Mouse (Mus musculus): ENCODE results near the gene Samd1.
"Not testable (repeated sequence)": the region's sequence is repeated elsewhere in the genome, so short reads cannot be mapped to it uniquely, and the experiment has no call there.

Gene Samd1

DNA sequence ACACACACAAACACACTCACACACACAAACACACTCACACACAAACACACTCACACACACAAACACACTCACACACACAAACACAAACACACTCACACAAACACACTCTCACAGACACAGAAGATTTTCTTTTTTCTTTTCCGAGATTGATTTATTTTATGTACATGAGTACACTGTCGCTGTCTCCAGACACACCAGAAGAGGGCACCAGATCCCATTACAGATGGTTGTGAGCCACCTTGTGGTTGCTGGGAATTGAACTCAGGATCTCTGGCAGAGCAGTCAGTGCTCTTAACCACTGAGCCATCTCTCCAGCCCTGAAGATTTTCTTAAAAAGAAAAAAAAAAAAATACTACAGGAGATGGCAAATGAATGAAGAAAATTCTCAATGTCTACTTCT is 14.2 kb upstream of the Samd1 start:
- not testable (repeated sequence) for DNase-seq (ENCODE audit: low spot score in 2 of 2)

DNA sequence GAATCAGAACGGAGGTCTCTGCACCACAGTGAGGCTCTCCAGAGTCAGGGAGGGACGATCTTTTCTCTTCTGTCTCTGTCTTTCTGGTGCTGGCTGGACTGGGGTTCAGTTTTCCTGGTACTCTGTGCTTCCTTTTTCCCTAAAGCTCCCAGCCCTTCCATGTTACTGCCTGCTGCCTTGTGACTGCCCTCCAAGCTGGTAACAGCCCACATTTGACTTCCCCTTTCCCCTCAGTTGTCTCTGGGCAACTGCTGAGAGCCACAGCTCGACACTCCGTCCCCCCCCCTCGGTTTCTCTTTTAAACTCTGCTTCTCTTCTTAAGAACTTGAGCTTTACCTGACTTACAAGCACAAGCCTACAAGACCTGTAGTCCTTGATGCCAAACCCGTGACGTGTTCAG is 8.2 kb upstream of the Samd1 start:
- DNase-seq (ENCODE audit: low spot score in 2 of 2) = no peak

DNA sequence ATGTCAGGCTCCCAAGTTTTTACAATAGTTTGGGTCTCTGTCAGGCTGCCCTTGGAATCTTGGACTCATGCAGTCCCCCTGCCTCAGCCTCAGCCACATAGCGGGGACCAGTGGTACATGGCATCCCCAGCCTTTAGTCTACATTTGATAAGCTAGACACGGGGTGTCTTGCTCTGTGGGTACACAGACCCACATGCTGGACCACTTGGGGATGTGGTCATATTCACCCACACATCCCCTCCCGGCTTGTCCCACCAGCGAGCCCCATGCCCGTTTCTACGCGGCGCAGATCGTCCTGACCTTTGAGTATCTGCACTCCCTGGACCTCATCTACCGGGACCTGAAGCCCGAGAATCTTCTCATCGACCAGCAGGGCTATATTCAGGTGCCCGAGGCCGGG is 7.3 kb upstream of the Samd1 start:
- no peak for DNase-seq (ENCODE audit: low spot score in 2 of 2)

DNA sequence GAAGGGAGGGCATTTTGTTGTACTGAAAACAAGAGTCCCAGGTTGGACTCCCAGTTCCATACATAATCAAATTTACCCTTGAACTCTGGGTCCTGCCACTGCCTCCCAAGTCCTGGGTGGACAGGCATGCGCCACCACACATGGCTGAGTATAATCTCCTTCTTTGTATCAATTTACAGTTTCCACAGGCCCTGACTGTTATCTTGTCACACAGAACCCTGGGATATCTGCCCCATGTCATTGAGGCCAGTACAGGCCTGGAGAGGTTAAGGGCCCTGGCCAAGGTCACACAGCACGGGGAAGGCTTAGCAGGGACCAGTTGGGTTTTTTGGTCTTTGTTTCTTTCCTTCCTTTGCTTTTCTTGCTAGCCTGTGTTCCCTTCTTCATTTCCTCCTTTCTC is 5.0 kb upstream of the Samd1 start:
- no peak for DNase-seq (ENCODE audit: low spot score in 2 of 2)

DNA sequence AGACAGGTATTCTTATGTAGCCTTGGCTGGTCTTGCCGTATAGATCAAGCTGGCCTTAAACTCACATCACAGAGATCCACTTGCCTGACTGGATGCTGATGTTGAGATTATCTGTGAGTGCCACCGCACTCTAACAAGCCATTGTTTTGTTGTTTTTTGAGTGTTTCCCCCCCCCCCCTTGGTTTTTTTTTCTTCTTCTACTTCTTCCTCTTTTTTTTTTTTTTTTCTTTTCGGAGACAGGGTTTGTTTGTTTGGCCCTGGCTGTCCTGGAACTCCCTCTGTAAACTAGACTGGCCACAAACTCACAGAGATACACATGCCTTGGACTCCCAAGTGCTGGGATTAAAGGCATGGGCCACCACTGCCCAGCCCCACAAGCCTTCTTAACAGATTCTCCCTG is 3.4 kb upstream of the Samd1 start:
- DNase-seq (ENCODE audit: low spot score in 2 of 2) = no peak

DNA sequence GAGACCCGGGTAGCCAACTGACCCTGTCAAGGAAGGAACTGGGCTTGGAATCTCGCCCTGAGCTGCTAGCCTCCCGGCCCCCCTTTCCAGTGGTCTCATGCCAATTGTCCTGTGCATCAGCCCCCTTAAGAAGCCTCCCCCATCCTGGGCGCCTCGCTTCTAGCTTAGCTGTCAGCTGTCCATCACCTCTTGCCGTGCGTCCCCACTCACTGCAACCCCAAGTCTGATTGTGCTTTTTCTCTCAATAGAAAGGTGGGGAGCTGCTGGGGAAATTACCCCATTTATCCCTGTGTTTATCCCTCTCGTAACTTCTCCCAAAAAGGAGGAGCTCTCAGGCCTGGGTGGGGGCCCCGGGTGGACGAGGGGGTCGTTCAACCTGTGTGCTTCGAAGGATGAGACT is 1.5 kb upstream of the Samd1 start:
- peak; percentile 46 to 57 for DNase-seq (ENCODE audit: low spot score in 2 of 2)

DNA sequence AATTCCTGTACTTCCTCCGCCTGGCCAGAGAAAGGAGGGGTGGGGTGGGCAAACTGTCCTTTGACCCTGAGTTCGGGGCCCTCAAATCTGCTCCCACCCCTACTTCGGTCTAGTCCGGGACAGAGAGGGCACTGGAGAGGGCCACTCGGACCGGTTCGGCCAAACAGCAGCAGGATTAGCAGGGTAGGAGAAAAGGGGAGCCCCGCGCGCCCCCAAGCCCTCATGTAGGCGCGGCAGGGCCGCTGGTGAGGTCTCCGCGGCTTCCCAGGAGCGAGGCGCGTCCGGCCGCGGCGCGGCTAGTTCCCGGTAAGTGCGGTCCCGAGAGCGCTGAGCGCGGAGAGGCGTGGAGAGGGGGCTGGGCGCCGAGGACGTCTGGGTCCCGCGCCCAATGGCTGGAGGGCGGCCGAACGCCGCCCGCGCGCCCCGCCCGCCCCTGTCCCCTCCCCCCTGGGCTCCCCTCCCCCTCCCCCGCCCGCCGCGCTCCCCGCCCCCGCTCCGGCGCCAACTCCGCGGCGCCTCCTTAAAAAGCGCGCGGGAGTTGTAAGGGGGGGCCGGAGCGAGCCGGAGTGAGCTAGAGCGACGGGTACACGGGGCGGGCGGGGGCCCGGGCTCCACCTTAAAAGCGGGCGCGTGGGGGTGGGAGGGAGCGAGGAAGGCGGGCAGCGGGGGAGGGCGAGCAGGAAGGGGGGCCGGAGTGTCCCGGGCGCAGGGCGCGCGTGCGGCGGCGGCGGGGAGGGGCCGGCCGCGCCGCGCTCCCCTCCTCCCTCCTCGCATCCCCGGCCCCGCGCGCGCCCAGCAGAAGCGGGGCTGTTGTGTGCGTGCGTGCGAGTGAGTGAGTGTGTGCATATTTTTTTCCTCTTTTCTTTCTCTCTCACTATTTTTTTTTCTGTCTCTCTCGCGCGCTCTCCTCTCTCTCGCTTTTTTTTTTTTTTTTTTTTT is 636 bp upstream of the Samd1 start:
- DNase-seq (ENCODE audit: low spot score in 2 of 2) = peak; percentile 90 to 91

DNA sequence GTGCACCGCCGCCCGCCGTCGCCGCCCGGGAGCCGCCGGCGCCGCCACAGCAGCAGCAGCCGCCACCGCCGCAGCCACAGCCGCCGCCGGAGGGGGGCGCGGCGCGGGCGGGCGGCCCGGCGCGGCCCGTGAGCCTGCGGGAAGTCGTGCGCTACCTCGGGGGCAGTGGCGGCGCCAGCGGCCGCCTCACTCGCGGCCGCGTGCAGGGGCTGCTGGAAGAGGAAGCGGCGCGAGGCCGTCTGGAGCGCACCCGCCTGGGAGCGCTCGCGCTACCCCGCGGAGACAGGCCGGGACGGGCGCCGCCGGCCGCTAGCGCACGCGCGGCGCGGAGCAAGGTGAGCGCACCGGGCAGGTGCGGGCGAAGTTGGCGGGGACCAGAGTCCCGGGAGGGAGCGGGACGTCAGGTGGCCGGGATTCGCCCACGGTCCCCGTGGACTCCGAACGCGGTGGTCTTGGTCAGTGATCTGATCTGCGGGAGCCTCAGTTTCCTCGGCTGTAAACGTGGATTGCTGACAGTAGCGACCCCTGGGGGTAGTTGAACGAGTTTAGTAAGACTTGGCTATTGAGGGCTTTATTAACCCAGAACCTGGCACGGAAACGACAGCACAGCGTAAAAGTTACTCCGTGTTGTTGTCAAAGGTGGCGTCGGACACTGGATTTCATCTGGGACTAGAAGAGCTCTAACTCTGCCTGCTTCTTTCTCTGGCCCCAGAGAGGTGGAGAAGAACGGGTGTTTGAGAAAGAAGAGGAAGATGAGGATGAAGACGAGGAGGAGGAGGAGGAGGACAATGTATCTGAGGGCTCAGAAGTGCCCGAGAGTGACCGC is 972 bp downstream of the Samd1 start:
- peak; percentile 70 to 76 for DNase-seq (ENCODE audit: low spot score in 2 of 2)

DNA sequence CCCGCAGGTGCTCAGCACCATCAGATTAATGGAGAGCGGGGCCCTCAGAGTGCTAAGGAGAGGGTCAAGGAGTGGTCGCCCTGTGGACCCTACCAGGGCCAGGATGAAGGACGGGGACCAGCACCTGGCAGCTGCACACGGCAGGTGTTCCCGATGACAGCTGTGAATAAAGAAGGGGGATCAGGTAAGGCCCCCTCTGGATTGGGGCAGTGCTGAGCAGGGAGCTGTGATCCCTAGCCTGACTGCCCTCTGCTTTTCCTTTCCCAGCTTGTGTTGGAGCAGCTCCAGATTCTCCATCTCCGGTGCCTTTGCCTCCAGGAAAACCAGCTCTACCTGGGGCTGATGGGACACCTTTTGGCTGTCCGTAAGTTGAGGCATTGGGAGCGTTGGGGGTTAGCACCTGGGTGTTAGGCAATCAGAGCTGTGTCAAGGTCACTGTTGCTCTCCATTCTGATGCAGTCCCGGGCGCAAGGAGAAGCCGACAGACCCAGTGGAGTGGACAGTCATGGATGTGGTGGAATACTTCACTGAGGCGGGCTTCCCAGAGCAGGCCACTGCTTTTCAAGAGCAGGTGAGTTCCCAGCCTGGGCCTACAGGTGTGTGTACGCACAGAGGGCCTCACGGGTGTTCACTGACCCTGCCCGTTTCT is 1.7 kb downstream of the Samd1 start:
- no peak for DNase-seq (ENCODE audit: low spot score in 2 of 2)

DNA sequence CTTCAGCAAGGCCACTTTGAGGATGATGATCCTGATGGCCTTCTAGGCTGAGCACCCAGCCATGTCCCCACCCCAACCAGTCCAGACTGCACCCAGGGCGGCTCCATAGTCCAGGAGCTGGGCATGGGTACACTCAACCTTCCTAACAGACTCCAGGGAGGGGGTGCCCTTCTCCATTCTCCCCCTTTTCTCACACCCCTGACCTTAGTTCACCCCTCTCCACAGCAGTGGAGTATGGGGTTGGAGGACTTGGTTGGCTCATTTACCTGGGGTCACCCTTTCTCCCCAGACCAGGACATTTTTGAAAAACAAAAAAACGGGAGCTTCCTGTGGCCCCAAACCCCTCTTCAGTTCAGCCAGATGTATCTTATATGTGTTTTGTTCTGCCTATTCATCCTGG is 2.4 kb downstream of the Samd1 start:
- DNase-seq (ENCODE audit: low spot score in 2 of 2) = no peak

DNA sequence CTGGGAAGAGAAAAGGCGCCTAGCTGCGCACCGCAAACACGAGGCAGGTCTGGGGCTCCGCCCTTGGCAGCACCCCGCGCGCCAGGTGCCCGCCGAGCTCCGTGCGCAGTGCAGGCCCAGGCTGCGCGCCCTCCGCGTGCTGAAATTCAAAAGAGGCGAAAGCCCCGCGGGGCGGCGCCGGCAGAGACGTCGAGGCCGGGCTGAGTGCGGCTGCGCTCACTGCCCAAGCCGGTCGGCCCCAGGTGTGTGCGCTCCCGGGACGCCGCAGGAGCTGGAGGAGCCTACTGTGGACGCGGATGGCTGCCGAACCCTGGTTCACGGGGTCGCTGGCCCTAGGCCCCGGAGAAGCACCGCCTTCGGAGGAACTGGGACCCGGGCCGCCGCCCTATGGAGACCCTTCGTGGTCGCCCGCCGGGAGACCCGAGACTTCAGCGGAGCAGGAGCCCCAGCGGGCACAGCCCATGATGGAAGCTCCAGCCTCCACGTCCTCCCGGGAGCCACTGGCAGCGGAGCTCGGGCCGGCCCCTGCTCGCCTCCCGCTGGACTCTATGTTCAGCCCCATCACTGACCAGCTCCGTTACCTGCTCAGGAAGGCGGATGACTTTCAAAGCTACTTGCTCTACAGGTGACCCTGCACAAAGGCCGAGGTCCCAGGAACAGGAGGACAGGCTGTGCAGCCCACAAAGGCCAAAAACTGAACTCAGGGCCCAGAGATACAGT is 4.0 kb downstream of the Samd1 start, which contains the start of gene 1700067K01Rik:
Gene 1700067K01Rik (plus strand): TSS at position 222 of the 720 bp plus-strand sequence.
- DNase-seq (ENCODE audit: low spot score in 2 of 2) = no peak

DNA sequence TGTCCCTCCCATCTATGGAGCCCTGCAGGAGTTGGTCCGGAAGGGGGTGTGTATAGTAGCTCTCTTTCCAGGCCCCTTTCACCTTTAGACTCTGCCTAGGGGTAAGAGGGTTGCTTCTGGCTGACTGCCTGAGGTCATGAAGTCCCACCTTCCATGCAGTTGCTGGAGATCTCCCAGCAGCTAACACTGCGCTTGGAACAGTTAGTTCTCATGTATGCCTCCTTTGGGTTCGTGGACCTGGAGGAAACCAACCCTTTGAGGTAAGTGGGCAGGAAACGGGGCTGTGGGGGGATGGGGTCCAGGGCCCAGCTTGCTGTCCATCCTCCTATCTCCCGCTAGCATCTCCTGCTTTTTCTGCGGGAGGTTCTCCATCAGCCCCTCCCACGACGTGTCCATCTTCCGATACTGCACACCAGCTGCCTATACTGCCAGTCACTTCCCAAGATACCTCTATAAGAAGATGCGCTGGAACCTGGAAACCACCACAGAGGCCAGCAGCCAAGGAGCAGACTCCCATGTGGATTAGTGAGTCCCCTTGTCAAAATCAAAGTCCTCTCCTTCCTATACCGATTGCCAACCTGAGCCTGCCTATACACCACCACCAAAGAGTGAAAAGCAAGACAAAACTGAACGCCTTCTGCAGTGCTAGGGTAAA is 5.6 kb downstream of the Samd1 start:
- no peak for DNase-seq (ENCODE audit: low spot score in 2 of 2)

DNA sequence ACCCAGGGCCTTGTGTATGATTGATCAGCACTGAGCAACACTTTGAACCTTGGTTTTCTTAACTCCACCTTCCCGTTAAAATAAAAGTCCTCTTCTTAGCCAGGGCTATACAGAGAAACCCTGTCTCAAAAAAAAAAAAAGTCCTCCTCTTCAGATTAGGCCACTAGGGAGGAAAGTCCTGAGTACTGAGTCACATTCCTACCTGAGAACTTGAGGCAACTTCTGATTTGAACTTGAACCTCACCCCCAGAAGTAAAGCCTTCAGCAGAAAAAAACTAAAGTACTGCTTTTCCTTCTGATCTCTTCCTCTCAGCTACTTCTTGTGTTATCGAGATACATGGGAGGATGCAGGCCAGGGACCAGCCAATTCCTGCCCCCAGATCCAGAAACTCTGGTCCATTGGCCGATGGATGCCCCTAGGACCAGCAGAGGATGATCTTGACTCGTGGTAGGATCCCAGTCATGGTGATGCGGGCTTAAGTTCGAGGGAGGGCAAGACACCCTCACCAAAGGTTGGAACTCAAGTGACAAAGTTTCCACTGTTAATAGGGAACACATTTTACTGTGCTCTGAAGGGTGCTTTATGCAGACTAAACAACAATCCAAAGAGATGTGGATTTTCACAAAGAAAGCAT is 6.3 kb downstream of the Samd1 start:
- DNase-seq (ENCODE audit: low spot score in 2 of 2) = no peak

DNA sequence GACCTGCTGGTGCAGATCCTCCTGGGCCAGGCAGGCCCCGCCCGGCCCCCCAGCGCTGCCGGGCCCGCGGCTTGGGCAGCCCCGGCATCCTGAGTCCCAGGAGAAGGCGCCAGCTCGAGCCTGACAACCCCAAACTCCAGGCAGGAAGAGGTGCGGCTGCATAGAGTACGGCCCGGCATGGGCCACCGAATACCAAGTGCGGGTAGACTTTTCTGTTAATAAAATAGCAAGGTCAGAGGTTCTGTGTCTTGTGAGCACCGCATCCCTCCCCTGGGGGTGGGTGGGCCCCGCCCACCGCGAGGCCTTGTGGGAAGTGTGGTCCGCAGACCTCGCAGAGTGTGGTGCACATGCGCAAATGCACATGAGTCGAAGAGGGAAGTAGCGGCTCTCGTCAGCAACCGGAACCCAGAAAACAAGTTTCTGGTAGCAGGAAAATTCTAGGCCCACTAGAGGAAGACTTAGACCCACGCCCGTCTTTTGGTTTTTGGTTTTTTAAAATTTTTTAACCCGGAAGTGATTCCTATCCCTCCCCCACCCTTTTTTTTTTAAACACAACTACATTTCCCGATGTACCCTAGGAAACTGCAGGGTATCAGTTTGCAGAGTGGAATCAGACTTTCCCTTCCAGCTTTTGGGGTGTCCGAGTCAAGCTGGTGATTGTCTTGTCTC is 7.2 kb downstream of the Samd1 start:
- DNase-seq (ENCODE audit: low spot score in 2 of 2) = peak; percentile 95

DNA sequence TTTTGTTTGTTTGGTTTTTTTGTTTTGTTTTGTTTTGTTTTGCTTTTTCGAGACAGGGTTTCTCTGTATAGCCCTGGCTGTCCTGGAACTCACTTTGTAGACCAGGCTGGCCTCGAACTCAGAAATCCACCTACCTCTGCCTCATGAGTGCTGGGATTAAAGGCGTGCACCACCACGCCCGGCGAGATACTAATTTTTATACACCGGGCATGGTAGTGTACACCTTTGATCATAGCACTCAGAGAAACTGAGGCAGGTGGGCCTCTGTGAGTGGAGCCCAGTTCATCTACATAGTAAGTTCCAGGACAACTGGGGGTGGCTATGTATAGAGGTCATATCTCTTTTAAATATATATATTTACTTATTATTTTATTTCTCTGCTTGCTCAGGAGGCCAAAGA is 8.0 kb downstream of the Samd1 start:
- not testable (repeated sequence) for DNase-seq (ENCODE audit: low spot score in 2 of 2)

DNA sequence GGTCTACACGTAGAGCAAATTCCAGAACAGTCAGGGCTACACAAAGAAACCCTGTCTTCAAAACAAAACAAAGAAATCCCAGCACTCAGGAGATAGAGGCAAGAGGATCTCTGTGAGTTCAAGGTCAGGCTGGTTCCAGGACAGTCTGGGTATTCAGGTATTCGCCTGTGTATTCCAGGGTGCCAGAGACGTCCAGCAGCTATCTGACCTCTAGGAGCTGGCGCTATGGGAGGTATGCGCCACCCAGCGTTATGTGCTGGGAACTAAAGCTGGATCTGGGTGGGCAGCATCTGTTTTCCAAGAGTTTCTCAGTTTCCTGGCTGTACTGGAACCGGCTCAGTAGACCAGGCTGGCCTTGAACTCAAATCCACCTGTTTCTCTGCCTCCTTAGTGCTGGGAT is 10.9 kb downstream of the Samd1 start:
- DNase-seq (ENCODE audit: low spot score in 2 of 2) = no peak

DNA sequence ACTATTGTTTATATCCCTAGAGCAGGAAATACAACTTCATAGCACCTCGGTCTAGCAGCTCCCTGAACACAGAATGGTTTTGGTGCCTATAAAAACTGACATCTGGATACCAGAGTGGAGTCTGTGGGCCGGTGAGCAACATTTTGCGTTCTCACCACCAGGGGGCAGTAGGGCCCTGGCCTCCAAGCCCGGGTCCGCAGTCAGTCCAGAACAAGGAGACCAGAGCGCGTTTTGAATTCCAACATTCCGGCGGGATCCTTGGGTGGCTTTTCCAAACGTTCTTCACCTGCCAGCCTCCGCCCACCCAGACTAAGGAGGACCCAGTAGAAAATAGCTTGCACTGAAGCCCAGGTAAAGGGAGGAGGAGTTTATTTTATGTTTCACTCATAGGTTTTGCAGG is 12.4 kb downstream of the Samd1 start:
- peak; percentile 84 to 88 for DNase-seq (ENCODE audit: low spot score in 2 of 2)

DNA sequence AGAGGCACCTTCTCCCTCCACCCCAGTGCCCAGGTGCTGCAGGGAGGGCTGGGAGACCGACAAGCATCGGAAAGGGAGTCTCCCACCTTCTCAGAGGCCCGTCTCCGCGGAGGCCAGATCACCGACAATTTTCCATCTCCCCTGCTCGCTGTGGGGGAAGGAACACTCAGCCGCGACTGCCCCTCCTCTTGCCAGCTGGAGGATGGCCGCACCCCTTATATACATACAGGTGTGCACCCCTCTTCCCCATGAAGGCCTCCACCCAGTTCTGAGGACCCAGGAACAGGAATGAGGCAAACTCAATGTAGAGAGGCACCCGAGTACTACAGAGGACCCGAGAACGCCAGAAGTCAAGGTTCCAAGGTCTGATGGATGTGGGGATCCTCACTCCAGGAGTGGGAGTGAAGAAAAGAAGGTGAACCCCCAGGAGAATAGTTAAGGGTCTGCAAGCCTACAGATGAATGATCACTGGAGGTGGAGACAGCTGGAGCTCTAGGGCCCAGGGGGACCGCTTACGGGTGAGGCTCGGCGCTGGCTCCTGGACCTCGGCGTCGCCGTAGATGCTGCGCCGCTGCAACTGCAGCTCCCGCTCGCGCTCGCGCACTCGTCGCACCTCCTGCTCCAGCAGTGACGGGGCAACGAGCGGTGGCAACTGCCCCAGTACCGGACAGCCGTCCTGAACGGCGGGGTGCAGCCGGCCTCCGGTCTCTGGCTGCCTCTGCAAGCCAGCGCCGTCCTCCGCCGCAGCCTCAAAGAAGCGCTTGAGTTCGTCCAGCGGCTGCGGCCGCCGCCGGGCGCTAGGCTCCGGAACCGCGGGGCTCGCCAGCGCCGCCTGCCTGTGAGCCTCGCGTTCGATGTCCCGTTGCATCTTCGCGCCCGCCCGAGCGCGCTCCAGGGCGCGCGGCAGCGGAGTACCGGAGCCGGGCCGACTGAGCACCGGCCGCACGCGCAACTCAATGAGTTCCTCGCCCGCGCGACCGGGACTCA is 13.4 kb downstream of the Samd1 start:
- DNase-seq (ENCODE audit: low spot score in 2 of 2) = peak; percentile 74 to 79
